Mouse (Mus musculus): ENCODE measurements around the gene Hoxa6. TPM values are rescaled to one million over a fixed set of nuclear protein-coding genes. Genes with fewer than 3 reads are reported as not detected.

The Hoxa6 gene
- polyA plus RNA-seq, 1 experiment from 2014 or later = not detected

GRCm38 (mm10) chr6:52231885-52232567, 23.5 kb upstream of the Hoxa6 start:
- Histone ChIP-seq H3K27ac (no peak overlapping the region), H3K27me3 (peaks cover 97% of the 10 kb centered on the region), H3K9me3 (replicated peaks) (no peaks in the 10 kb centered on the region), H3K9ac (no peak overlapping the region), H3K36me3 (ENCODE audit: poor library complexity, severe bottlenecking) (no peaks in the 10 kb centered on the region), H3K4me1 (no peaks in the 10 kb centered on the region), H3K4me3 (no peak overlapping the region), H3K4me2 (no peak overlapping the region)
- no peak for ATAC-seq
- WGBS = 2% methylated on average over 18 of the region's 18 CpGs

DNA sequence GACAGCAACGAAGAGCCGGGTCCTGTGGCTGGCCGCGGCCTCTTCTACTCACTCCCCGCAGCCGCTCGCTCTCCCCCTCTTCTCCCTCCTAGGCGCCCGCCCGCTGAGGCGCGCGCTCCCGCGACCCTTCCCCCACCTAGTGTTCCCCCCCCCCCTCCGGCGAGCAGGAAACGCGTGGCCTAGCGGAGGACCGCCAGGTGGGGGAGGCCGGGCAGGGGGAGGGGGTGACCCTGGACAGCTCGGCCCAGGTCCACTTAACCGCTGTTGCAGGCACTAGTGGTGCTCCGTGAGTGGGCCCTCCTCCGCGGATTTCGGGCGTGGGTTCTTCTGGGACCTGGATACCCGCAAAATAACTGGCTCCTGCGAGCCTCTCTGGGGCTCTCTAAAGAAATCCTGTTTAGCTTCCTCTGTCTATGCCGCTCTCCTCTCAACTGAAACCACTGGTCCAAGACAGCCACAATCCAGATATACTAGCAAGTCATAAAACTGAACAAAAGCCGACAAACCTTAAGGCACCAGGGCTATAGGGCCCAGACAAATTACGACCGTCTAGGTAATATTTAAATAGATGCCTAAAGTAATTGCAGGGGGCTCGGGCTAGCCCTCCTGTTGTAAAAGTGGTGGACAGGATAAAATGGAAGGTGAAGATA, 22.1 kb upstream of the Hoxa6 start, which contains the start of gene Hoxa9:
TSS of gene Hoxa9 (minus strand) at position 574 of the 650 bp plus-strand sequence.
- WGBS = 1% methylated on average over 26 of the region's 36 CpGs
- Histone ChIP-seq H3K9ac (no peak within 1 kb of the TSS), H3K36me3 (ENCODE audit: poor library complexity, severe bottlenecking) (no peaks in the 10 kb centered on the region), H3K9me3 (replicated peaks) (no peaks in the 10 kb centered on the region), H3K27ac (no peak within 1 kb of the TSS), H3K4me3 (no peak within 1 kb of the TSS), H3K4me2 (no peak within 1 kb of the TSS), H3K27me3 (peaks cover 97% of the 10 kb centered on the region), H3K4me1 (no peaks in the 10 kb centered on the region)
- ATAC-seq = no peak

DNA sequence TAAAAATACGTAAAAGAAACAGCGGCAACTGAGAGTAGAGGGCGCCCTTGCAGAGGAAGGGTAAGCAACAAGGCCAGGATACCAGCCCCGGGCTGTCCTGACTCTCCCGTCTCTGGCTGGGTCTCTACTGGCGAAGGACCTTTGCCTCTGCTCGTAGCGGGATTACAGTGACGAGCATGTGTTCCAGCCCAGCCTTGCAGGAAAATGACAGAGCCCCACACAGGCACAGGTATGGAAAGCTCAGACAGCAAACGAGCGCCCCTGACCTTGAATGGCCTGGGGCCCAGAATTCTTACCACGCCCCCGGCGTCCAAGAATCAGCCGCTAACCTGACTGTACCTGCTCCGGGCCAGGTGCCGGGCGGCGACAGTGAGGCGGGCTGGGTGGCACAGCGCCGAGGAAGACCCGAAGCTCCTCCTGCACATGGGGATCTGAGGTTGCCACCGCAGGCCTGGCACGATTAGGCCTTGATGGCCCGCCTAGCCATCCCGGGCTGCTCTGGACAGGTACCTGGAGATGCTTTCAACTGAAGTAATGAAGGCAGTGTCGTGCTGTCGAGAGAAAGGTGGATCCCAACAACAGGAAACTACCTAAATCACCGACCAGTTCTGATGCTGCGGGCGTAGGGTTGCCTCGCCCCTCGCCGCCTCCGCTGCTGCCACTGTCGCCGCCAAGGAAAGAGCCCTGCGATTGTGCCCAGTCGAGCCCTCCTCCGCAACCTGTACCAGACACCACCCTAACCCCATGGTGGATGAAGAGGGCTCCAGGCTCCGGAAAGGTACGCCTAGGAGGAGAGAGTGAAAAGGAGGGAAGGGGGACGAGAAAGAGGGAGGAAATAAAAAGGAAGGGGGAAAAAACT, 21.3 kb upstream of the Hoxa6 start:
- H3K27ac ChIP-seq = no peak overlapping the region
- no peaks in the 10 kb centered on the region for H3K4me1 ChIP-seq
- no peak overlapping the region for H3K4me3 ChIP-seq
- H3K36me3 ChIP-seq (ENCODE audit: poor library complexity, severe bottlenecking) = no peaks in the 10 kb centered on the region
- H3K9me3 ChIP-seq (replicated peaks) = no peaks in the 10 kb centered on the region
- H3K4me2 ChIP-seq = no peak overlapping the region
- H3K9ac ChIP-seq = no peak overlapping the region
- 1% methylated on average over 44 of the region's 44 CpGs for WGBS
- H3K27me3 ChIP-seq = peaks cover 97% of the 10 kb centered on the region
- ATAC-seq = no peak

DNA sequence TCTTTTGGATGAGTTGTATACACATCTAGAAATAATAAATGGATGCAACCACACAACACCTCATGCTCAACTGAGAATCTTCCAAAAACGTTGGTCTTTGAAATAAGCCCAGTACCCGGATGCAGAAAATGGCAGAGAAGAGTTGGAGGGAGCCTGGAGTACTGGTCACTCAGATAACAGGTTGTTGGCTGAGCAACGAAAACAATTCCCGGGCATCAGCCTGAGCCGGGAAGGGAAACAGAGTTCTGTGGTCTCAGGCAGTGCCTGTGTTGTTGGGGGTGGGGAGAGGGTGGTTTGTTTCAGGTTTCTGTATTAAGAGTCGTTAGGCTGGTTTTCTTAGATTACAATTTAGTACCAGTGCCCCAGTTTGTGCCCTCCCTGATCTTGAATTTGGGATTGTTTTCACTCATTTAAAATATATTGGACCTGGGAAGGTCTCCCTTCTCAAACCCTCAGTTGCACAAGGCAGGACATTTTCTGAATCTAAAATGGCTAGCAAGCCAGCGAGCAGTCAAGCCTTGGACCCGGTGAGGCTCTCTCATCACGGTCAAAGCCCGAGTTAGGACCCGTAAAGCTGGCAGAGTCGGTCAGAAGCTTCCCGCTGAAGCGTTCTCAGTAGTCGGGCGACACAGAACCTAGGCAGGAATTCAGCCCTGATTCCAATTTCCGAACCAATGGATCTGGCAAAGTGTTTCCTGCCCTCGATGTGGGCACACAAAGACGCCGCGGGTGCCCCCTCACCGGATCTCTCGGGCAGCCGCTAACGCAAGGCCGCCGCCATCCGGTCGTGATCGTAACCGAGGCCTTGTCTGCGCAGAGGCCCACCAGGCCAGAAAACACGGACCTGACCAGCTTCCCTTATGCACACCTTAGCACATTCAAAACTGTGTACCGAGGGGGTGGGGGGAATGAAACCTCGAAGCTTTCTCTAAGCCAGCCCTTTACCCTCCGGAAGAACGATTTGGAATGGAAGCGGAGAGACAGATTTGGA, 20.2 kb upstream of the Hoxa6 start:
- peaks cover 97% of the 10 kb centered on the region for H3K27me3 ChIP-seq
- no peak for ATAC-seq
- H3K36me3 ChIP-seq (ENCODE audit: poor library complexity, severe bottlenecking) = no peaks in the 10 kb centered on the region
- no peaks in the 10 kb centered on the region for H3K4me1 ChIP-seq
- WGBS = 1% methylated on average over 38 of the region's 38 CpGs
- H3K9ac ChIP-seq = no peak overlapping the region
- no peak overlapping the region for H3K4me2 ChIP-seq
- no peaks in the 10 kb centered on the region for H3K9me3 ChIP-seq (replicated peaks)
- H3K4me3 ChIP-seq = no peak overlapping the region
- no peak overlapping the region for H3K27ac ChIP-seq

DNA sequence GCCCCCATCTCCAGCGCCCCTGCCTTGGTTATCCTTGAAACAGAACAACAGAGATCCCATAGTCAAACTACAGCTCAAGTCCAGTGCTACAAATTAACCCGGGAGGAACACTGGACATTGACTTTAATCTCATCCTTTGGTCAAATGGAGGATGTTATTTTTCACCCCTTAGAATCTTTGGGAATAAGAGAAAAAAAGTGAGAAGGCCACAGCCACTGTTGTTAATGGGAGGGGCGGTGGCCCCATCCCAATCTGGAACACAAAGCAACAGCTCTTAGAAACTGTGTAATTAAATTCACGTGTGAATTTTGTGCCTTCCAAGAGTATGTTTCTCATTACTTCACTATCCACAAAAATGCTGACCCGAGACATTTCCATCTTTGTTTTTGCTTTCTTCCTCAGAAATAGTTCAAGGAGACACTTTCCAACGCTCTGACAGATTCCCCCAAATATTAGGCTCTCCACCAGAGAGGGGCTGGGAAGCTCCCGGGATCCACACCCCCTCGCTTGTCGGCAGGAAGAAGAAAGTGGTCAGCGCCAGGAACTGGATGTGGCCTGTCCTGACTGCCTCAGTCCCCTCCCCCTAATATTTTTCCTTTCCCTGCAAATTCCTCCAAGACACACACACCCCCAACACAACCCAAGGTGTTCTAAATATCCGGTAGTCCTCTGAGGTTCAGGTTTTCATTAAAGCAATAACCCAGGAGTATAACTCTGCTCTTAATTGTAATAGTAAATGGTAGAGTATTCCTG, 19.1 kb upstream of the Hoxa6 start:
- Histone ChIP-seq H3K9ac (no peak overlapping the region), H3K4me1 (no peaks in the 10 kb centered on the region), H3K27ac (no peak overlapping the region), H3K36me3 (ENCODE audit: poor library complexity, severe bottlenecking) (no peaks in the 10 kb centered on the region), H3K4me3 (no peak overlapping the region), H3K4me2 (no peak overlapping the region), H3K9me3 (replicated peaks) (no peaks in the 10 kb centered on the region), H3K27me3 (peaks cover 97% of the 10 kb centered on the region)
- ATAC-seq = no peak
- WGBS = 2% methylated on average over 11 of the region's 11 CpGs

GRCm38 (mm10) chr6:52226569-52227257, 18.2 kb upstream of the Hoxa6 start:
- ATAC-seq = no peak
- 3% methylated on average over 26 of the region's 26 CpGs for WGBS
- no peak overlapping the region for H3K4me3 ChIP-seq

GRCm38 (mm10) chr6:52225612-52226568, 17.4 kb upstream of the Hoxa6 start:
- 3% methylated on average over 69 of the region's 69 CpGs for WGBS

More at GRCm38 (mm10) chr6:52226569-52227257, 18.2 kb upstream of the Hoxa6 start:
- Histone ChIP-seq H3K4me1 (peaks cover 3% of the 10 kb centered on the region), H3K36me3 (ENCODE audit: poor library complexity, severe bottlenecking) (no peaks in the 10 kb centered on the region), H3K9ac (no peak overlapping the region), H3K4me2 (no peak overlapping the region), H3K27me3 (peaks cover 97% of the 10 kb centered on the region), H3K27ac (no peak overlapping the region), H3K9me3 (replicated peaks) (no peaks in the 10 kb centered on the region)

DNA sequence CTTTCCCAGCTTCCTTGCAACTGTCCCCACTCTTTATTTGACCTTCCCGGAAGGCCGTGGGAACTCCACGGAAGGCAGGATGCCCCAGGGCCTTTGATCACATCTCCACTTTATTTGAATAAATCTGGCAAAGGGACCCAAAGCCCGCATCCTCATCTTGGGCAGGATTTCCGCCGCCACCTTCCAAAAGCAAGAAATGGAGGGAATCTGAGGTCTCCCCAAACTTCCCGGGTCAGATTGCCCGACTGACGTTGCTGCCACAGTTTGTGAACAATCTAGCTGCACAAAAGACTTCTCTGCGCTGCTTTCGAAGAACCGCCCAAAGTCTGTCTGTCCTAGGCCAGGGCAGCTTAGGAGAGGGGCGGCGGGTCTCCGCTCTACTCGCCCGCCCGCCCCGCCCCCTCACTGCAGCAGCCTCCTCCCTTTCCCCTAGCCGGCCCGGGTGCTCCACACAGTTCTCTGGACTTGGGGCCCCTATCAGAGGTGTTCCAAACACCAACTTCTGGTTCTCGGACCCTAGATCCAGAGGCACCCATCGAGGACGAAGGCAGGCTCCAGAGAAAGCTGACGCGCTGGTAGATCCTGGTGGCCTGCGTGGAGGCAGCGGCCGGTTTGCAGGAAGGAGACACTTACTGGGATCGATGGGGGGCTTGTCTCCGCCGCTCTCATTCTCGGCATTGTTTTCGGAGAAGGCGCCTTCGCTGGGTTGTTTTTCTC, 16.5 kb upstream of the Hoxa6 start:
- Histone ChIP-seq H3K4me2 (no peak overlapping the region), H3K36me3 (ENCODE audit: poor library complexity, severe bottlenecking) (no peaks in the 10 kb centered on the region), H3K9me3 (replicated peaks) (no peaks in the 10 kb centered on the region), H3K27me3 (peaks cover 99% of the 10 kb centered on the region), H3K27ac (no peak overlapping the region), H3K4me1 (peaks cover 7% of the 10 kb centered on the region), H3K9ac (no peak overlapping the region), H3K4me3 (no peak overlapping the region)
- 2% methylated on average over 36 of the region's 36 CpGs for WGBS
- no peak for ATAC-seq

More at GRCm38 (mm10) chr6:52225612-52226568, 17.4 kb upstream of the Hoxa6 start:
- H3K4me1 ChIP-seq = peaks cover 7% of the 10 kb centered on the region
- no peaks in the 10 kb centered on the region for H3K9me3 ChIP-seq (replicated peaks)
- H3K4me3 ChIP-seq = no peak overlapping the region
- no peak for ATAC-seq
- H3K4me2 ChIP-seq = no peak overlapping the region
- H3K9ac ChIP-seq = no peak overlapping the region
- no peak overlapping the region for H3K27ac ChIP-seq
- H3K27me3 ChIP-seq = peaks cover 99% of the 10 kb centered on the region
- no peaks in the 10 kb centered on the region for H3K36me3 ChIP-seq (ENCODE audit: poor library complexity, severe bottlenecking)

DNA sequence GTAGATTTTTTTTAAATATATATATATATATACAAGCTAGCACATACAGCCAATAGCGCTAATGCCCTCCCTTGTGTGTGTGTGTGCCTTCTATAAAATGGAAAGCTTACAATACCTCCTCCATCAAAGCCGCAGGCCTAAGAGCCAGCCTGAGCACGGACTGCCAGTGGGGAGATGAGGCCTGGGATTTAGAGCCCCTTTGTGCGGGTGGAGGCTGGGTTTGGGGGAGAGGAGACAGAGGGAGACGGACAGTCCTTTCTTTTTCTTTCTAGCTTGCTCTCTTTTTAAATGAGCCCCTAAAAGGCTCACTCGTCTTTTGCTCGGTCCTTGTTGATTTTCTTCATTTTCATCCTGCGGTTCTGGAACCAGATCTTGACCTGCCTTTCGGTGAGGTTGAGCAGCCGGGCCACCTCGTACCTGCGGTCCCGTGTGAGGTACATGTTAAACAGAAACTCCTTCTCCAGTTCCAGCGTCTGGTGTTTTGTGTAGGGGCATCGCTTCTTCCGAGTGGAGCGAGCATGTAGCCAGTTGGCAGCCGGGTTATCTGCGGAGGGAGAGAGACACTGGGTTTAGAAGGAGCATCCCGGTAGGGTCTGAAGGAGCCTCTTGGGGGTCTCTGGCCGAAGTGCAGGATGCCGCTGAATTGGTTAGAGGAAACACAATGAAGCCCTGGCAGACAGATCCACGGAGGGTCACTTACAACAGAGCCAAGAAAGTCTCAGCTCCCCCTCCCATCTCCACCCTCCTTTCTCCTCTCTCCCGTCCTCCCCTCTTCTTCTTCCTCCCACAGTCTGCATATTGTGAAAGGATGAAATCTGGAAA, 15.6 kb upstream of the Hoxa6 start:
- Histone ChIP-seq H3K4me1 (peaks cover 7% of the 10 kb centered on the region), H3K27me3 (peaks cover 99% of the 10 kb centered on the region), H3K9ac (no peak overlapping the region), H3K9me3 (replicated peaks) (no peaks in the 10 kb centered on the region), H3K4me2 (no peak overlapping the region), H3K4me3 (no peak overlapping the region), H3K27ac (no peak overlapping the region), H3K36me3 (ENCODE audit: poor library complexity, severe bottlenecking) (no peaks in the 10 kb centered on the region)
- no peak for ATAC-seq
- WGBS = 1% methylated on average over 24 of the region's 24 CpGs
